Mouse (Mus musculus): Measurements from ENCODE around the gene Hoxa3. TPM values are rescaled to one million over a fixed set of nuclear protein-coding genes. Genes with fewer than 3 reads are reported as not detected.

Hoxa3 gene
- polyA plus RNA-seq, 1 experiment = 0.38 TPM

Other genes starting within 250 kb of the Hoxa3 start
- 15.6 and 16.3 TPM in 2 replicates for gene Skap2, start 200.8 kb downstream of the Hoxa3 start, polyA plus RNA-seq (2012; rRNA removed)
- gene Hoxa1, start 55.0 kb downstream of the Hoxa3 start, polyA plus RNA-seq (2012; rRNA removed) = 0.30 and 0.35 TPM in 2 replicates
- gene Hoxa2, start 48.5 kb downstream of the Hoxa3 start, polyA plus RNA-seq (2012; rRNA removed) = 0.30 and 0.35 TPM in 2 replicates
- 0.05 and 0.07 TPM in 2 replicates for gene 5730596B20Rik, start 35.8 kb downstream of the Hoxa3 start, polyA plus RNA-seq (2012; rRNA removed)
- 0.26 and 0.28 TPM in 2 replicates for gene Hoxa4, start 21.6 kb downstream of the Hoxa3 start, polyA plus RNA-seq (2012; rRNA removed)
- 1.0 and 1.2 TPM in 2 replicates for gene Hoxa5, start 8.7 kb downstream of the Hoxa3 start, polyA plus RNA-seq (2012; rRNA removed)
- gene Hoxa6, start 4.6 kb downstream of the Hoxa3 start, polyA plus RNA-seq (2012; rRNA removed) = not detected in 2 replicates
- gene Gm28308, start within 50 bp of the Hoxa3 start, polyA plus RNA-seq (2012; rRNA removed) = not detected in 2 replicates
- 0.23 and 0.26 TPM in 2 replicates for gene Hoxa7, start 8.5 kb upstream of the Hoxa3 start, polyA plus RNA-seq (2012; rRNA removed)
- 0.31 and 0.45 TPM in 2 replicates for gene Hoxa9, start 17.8 kb upstream of the Hoxa3 start, polyA plus RNA-seq (2012; rRNA removed)
- gene Hoxa10, start 27.5 kb upstream of the Hoxa3 start, polyA plus RNA-seq (2012; rRNA removed) = 0.02 TPM in 2 replicates
- not detected in 2 replicates for gene Hoxa11, start 32.5 kb upstream of the Hoxa3 start, polyA plus RNA-seq (2012; rRNA removed)
- gene Hoxa13, start 47.5 kb upstream of the Hoxa3 start, polyA plus RNA-seq (2012; rRNA removed) = not detected in 2 replicates
- not detected in 2 replicates for gene Evx1, start 100.2 kb upstream of the Hoxa3 start, polyA plus RNA-seq (2012; rRNA removed)